Mouse (Mus musculus) thymus, adult 2 months (tissue): ENCODE results near the gene Telo2.

Source experiments
- CTCF ChIP-seq: fragments of 200-500 bp; IDR thresholded peaks from 2 replicates; pipeline ENCODE4 v1.5.1; 2012; ENCODE audit warnings: mild to moderate bottlenecking, control low read depth, low read length, moderate library complexity, borderline replicate concordance; ENCODE audit not compliant: control insufficient read depth, poor library complexity, insufficient read depth; ENCODE audit errors: extremely low read depth
- POLR2A ChIP-seq: fragments of 200-500 bp; IDR thresholded peaks from 2 replicates; pipeline ENCODE4 v1.6.1; 2012; ENCODE audit warnings: mild to moderate bottlenecking, low read length, control low read depth, moderate library complexity; ENCODE audit not compliant: control insufficient read depth, poor library complexity, insufficient read depth; ENCODE audit errors: extremely low read depth

DNA sequence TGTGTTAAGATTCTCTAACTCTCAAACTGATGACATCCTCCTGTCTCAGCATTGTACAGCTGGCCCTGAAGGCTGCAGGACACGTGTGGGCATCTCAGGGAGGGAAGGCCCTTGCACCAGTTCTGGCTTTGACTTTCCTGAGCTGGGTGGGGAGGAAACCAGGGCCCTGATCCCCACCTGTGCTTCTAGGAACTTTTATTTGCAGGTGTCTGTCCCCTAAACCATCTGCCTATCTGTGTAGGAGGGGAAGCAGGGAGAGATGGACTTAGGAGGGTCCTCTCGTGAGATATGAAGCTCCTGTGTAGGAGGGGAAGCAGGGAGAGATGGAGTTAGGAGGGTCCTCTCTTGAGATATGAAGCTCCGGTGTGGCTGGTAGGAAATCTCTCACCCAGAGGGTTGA is 32.9 kb downstream of the Telo2 start:
- TF ChIP-seq CTCF, result no peak
- no peak for TF ChIP-seq POLR2A
